Mouse (Mus musculus): ENCODE data around the gene Trak2. TPM values are rescaled to one million over a fixed set of nuclear protein-coding genes. Genes with fewer than 3 reads are reported as not detected.
"Not testable (repeated sequence)": the region's sequence is repeated elsewhere in the genome, so short reads cannot be mapped to it uniquely, and the experiment has no call there.

Gene Trak2
- 10 to 100 TPM; 53.2 to 58.7 TPM for total RNA-seq (2021)
- long read RNA-seq, experiment 1, full-length matches to known transcripts = 9 of 24 reads
- long read RNA-seq, experiment 1, partial matches to known transcripts = 4 of 24 reads
- long read RNA-seq, experiment 1, other reads (novel, unspliced or antisense) = 11 of 24 reads
- long read RNA-seq, experiment 2, full-length matches to known transcripts = 11 of 30 reads
- long read RNA-seq, experiment 2, partial matches to known transcripts = 4 of 30 reads
- long read RNA-seq, experiment 2, other reads (novel, unspliced or antisense) = 15 of 30 reads

DNA sequence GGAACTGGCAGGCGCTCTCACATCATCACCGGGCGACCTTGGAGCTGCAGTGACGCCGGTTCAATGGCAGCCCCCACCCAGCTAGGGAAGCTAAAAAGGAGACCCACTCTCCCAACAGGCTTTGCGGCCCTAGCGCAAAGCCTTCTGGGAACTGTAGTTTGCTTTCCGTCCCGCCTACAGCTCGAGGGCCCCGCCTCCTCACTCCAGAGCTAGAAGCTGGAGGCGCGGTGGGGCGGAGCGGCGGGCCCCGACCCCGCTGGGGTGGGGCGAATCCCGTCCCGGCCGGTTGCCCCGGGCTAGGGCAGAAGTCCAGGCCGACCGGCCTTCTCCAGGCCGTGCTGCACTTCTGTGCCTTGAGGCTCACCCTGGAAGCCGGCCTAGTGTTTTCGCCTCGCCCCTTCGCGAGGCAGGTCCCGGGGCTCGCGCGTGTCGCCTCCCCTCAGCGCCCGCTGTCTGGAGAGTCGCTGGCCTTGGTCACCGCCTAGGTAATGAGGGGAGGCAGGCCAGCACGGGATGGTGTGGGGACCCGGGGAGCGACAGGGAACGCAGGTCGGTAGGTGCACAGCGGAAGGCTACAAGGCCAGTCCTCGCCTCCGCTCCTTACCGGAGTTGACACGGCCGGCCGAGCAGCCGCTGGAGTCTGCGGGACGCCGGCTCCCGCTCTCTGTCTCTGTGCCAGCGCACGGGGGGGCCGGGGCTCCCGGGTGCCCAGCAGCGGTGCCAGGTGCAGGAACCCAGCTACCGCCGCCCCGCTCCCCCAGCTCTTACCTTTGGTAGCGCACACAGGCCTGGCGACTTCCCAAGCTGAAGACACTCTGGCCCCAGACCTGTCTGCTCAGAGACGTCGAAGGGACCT, at the start of gene Trak2, which contains the start of gene Stradb:
Gene Trak2 (minus strand): TSS at position 65 of the 856 bp plus-strand sequence.
Gene Stradb (plus strand): TSS at position 157 of the 856 bp plus-strand sequence.
- intact Hi-C loops (cut with DNase I; ENCODE audit: low total_unique reads) = no loop called here
- peak; percentile 94 for DNase-seq

DNA sequence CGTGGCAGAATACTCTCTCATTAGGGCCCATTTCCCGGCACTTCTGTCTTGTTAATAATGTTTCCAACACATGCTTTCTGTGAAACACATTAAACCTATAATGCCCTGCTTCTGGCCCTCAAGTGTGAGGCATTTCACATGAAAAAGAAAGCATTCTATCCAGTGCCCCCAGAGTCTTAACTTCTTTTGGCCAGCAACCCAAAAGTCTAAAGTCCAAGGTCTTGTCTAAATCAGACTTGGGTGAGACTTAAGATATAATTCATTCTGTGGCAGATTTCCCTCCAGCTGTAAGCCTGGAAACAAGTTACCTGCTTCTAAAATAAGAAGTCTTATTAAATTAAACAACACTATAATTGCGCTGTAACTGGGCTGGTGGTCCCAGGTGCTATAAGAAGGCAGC, 48.3 kb upstream of the Trak2 start:
- intact Hi-C loops (cut with DNase I; ENCODE audit: low total_unique reads) = no loop called here
- DNase-seq = no peak

DNA sequence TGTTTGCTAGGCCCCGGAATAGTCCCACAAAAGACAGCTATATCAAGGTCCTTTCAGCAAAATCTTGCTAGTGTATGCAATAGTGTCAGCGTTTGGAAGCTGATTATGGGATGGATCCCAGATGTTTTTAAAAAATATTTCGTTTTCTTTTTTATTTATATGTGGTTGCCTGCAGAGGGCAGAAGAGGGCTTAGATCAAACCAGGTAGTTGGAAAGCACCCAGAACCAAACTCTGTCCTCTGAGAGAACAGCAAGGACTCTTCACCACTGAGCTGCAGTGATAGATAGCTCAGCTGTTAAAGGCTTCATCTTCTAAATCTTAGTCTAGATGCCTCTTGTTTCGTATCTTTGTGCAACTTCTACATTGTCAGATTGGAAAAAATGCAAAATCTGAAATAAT, 36.0 kb upstream of the Trak2 start:
- no peak for DNase-seq
- intact Hi-C loops (cut with DNase I; ENCODE audit: low total_unique reads) = no loop called here

GRCm38 (mm10) chr1:58995313-58995712, 22.1 kb upstream of the Trak2 start:
- intact Hi-C loops (cut with DNase I; ENCODE audit: low total_unique reads) = no loop called here
- DNase-seq = no peak

DNA sequence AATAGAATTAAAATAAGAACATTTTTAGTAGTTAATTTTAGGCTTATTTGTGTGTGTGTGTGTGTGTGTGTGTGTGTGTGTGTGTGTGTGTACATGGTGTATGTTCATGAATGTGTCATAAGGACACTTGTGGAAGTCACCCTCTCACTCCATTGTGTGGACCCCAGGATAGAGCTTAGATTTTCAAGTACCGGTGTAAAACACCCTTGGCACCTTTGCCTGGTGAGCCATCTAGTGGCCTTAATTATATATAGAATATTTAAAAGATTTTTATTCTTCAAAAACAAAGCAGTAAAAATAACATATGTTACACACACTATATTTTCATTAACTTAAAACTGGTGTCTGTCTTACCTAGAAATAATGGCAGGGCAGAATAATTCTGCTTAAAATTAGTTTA, 20.5 kb upstream of the Trak2 start:
- DNase-seq = no peak
- intact Hi-C loops (cut with DNase I; ENCODE audit: low total_unique reads) = no loop called here

DNA sequence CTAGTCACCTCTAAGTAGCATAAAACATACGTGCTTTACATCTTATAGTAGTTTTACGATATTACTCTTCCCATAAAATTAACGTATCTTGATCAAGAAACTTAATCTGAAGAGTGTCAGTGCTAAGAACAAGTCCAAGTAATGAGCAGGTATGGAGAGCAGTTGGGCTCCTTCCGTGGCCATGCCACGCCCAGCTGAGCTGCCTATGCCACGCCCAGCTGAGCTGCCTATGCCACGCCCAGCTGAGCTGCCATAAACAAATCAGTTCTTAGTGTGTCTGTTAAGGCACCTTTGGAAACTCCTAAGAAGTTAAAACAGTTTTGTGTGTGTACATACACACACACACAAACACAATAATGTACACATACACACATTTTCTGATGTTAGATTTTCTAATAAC, 19.9 kb upstream of the Trak2 start:
- DNase-seq = no peak
- intact Hi-C loops (cut with DNase I; ENCODE audit: low total_unique reads) = no loop called here

DNA sequence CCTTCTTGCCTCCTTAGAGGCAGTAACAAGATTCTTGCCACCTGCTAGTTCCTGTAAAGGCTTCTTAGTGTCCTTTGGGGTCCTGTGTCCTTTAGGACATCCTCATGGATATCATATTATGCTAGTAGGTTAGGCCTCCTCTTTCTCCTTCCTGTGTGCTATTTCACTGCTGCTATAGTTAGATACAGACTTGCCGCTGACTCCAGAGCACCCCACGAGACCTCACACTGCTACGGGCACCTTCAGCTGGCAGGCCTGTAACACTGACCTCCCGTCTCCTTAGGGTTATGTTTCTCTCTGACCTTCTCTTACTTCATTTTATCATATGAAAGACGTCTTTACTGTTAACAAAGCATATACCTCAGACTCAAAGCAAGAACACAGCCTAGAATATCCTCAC, 11.4 kb upstream of the Trak2 start:
- intact Hi-C loops (cut with DNase I; ENCODE audit: low total_unique reads) = no loop called here
- DNase-seq = no peak

GRCm38 (mm10) chr1:58982276-58982675, 9.0 kb upstream of the Trak2 start:
- intact Hi-C loops (cut with DNase I; ENCODE audit: low total_unique reads) = no loop called here
- no peak for DNase-seq

GRCm38 (mm10) chr1:58972851-58973365, 322 bp downstream of the Trak2 start:
- intact Hi-C loops (cut with DNase I; ENCODE audit: low total_unique reads) = no loop called here

DNA sequence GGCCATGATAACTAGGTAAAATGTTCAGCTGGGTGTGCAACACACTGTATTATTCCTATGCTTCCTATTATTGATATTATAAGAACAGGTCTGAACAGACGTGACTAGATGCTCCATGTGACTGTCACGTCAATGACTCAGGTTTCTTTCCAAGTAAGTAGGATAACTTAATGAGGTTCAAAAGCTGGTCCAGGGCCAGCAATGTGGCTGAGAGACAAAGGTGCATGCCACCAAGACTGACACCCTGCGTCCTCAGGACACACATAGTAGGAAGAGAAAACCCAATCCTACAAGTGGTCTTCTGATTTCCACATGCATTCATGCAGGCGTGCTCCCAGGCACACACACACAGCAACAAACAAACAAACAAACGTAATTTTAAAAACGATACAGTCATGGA, 2.1 kb downstream of the Trak2 start:
- intact Hi-C loops (cut with DNase I; ENCODE audit: low total_unique reads) = no loop called here
- DNase-seq = no peak

More at GRCm38 (mm10) chr1:58972851-58973365, 322 bp downstream of the Trak2 start:
- no peak for DNase-seq

DNA sequence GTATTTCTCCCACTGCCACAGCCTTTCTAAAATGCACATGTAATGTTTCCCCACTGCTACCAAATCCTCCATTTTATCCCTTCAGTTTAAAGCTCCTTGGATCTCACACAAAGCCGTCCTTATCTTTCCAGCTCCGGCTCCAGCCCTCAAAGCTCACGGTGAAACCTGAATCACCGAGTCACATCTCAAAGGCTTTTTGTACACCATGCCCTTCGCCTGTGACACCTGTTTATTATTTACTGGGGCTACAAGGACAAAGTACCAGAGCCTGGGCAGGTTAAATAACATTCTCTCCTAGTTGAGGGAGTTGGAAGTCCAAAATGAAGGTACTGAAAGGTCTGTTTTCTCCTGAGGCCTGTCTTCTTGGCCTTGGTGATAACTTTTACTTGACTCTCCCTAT, 3.2 kb downstream of the Trak2 start:
- intact Hi-C loops (cut with DNase I; ENCODE audit: low total_unique reads) = no loop called here
- DNase-seq = no peak

DNA sequence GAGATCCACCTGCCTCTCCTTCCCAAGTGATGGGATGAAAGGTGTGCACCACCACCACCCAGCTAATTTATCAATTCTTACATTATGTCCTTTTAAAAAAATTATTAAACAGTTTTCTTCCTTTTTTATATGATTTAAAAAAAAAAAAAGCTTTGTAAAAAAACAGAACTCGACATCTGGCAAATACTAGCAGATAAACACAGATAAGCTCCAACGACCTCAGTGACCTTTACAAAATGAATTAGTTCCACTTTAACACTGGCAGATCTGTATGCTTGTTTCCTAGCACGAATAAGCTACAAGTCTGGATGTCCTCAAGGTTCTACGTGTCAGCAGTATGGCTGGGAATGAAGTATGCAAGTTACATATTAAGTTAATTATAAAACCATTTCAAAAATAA, 5.7 kb downstream of the Trak2 start:
- DNase-seq = no peak
- intact Hi-C loops (cut with DNase I; ENCODE audit: low total_unique reads) = no loop called here

DNA sequence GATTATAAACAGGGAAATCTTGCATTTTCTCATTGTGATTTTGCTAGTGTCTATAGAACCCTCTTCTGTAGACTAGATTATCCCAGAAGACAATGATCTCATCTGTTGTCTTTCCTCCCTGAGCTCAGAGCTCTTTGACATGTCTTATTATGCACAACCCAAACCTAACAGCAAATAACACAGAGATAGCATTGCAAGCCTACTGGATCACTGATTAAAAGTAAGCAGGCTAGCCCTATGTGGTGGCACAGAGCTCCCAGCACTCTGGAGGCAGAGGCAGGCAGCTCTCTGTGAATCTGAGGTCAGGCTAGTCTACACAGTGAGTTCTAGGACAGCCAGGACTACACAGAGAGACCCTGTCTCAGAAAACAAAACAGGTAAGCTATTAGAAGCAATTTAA, 10.4 kb downstream of the Trak2 start:
- intact Hi-C loops (cut with DNase I; ENCODE audit: low total_unique reads) = no loop called here

DNA sequence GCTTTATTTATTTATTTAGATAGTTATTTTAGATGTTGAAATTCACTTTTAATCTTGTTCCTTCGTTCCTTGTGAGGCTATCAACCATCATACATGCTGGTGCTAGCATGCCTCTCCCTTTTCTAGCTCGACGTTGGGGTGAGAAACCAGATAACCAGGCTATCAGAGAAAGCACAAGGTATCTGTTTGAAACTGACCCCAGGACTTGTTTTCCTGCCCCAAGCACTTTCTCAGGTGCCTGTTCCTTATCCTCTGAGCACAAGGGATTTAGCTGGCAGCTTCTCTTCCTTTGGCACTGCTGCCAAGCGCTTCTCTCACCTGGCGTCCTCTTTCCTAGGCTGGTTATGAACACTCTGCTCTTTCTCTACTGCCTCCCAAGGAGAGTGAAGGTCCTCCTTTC, 10.8 kb downstream of the Trak2 start:
- DNase-seq = no peak
- intact Hi-C loops (cut with DNase I; ENCODE audit: low total_unique reads) = no loop called here

More for the DNA sequence above, 10.4 kb downstream of the Trak2 start:
- DNase-seq = no peak

- no peak for DNase-seq
- intact Hi-C loops (cut with DNase I; ENCODE audit: low total_unique reads) = no loop called here
Observed at GRCm38 (mm10) chr1:58961152-58961893, 11.9 kb downstream of the Trak2 start.

DNA sequence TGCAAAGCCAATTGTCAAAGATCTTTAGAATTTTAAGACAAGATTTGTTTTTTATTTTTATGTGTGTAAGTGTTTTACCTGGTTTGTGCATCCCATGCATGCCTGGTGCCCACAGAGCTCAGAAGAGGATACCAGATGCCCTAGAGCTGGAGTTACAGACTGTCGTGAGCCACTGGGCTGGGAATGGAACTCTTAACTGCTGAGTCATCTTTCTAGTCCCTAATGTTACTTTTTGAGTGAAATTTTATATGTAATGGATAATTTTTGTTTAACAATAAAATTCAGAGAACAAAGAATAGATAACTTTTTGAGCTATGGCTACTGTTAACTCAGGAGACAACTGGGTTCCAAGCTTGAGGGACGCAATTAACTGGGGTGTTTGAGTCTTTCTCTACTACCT, 13.5 kb downstream of the Trak2 start:
- DNase-seq = no peak
- intact Hi-C loops (cut with DNase I; ENCODE audit: low total_unique reads) = no loop called here

GRCm38 (mm10) chr1:58958789-58959526, 14.3 kb downstream of the Trak2 start:
- DNase-seq; intact Hi-C loops (cut with DNase I; ENCODE audit: low total_unique reads): not testable (repeated sequence)

DNA sequence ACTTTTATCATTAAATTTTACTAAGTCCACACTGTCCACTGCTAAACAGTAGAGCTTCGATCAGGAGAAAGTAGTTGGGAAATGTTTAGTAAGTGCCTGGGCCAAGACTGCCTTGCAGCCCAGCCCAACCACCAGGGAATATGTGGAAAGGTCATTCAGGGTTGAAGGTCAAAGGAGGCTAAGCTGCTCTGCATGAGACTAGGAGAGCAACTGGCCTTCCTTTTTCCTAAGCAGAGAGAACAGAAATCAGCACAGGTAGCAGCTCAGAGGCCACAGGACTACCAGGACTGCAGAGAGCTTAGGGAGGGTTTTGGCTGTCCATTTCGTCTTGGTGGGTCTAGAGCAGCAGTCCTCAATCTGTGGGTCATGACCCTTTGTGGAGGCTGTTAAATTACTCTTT, 15.3 kb downstream of the Trak2 start:
- intact Hi-C loops (cut with DNase I; ENCODE audit: low total_unique reads) = no loop called here
- DNase-seq = peak; percentile 26

DNA sequence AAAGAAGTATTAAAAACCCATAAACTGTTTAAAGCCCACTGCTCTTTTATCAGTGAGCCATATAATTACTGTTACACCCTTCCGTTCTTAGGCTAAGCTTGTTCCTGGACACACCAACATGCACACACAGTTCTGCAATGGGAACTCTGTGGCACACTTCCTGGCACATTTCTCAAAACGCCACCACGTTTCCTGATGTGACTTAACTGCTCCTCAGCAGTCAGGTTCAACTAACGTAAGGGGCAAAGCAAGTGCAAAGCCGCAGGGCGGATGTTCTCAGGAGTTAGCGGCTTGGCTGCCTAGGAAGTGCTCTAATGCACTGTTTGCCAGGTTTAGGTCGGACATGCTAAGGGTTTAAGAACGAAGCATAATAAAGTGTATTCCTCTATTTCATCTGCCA, 17.0 kb downstream of the Trak2 start:
- no peak for DNase-seq
- intact Hi-C loops (cut with DNase I; ENCODE audit: low total_unique reads) = no loop called here
